Mouse (Mus musculus) limb, embryonic 14.5 days (tissue): ENCODE data around the gene Gm45208. TPM values are rescaled to one million over a fixed set of nuclear protein-coding genes. Genes with fewer than 3 reads are reported as not detected.

Experiments
- ATAC-seq: fragments of 200-750 bp; cut with Nextera tagmentation; 2 replicates; pipeline ENCODE4 v1.8.0; 2017; ENCODE audit warnings: low read depth, moderate number of reproducible peaks, moderate TSS enrichment; ENCODE audit not compliant: low FRiP score
- DNase-seq: peaks from one replicate; pipeline ENCODE4 v3.0.0-alpha.2; 2015; ENCODE audit warnings: low spot score
- H3K27ac ChIP-seq: fragments of 300-500 bp; sonication (generic); replicated peaks from 2 replicates; pipeline ENCODE4 v1.5.1; 2014; ENCODE audit warnings: low read depth, mild to moderate bottlenecking, low read length, moderate library complexity, mixed read lengths
- H3K27me3 ChIP-seq: fragments of 300-500 bp; sonication (generic); 2 replicates; pipeline ENCODE4 v1.6.1; 2014; ENCODE audit warnings: low read length, mixed read lengths; ENCODE audit not compliant: control insufficient read depth, insufficient read depth
- H3K36me3 ChIP-seq: fragments of 300-500 bp; sonication (generic); 2 replicates; pipeline ENCODE4 v1.6.1; 2014; ENCODE audit warnings: mild to moderate bottlenecking, low read length, moderate library complexity, mixed read lengths; ENCODE audit not compliant: control insufficient read depth, insufficient read depth
- H3K4me1 ChIP-seq: fragments of 300-500 bp; sonication (generic); 2 replicates; pipeline ENCODE4 v1.6.1; 2014; ENCODE audit warnings: antibody characterized with exemption, low read length, mixed read lengths; ENCODE audit not compliant: control insufficient read depth, insufficient read depth
- H3K4me2 ChIP-seq: fragments of 300-500 bp; sonication (generic); replicated peaks from 2 replicates; pipeline ENCODE4 v1.6.1; 2014; ENCODE audit warnings: low read depth, mild to moderate bottlenecking, low read length, moderate library complexity; ENCODE audit not compliant: severe bottlenecking
- H3K4me3 ChIP-seq: fragments of 300-500 bp; sonication (generic); replicated peaks from 2 replicates; pipeline ENCODE4 v1.5.1; 2014; ENCODE audit warnings: low read length
- H3K9ac ChIP-seq: fragments of 300-500 bp; sonication (generic); 2 replicates; pipeline ENCODE4 v1.6.1; 2014; ENCODE audit warnings: mild to moderate bottlenecking, low read depth, low read length, moderate library complexity; ENCODE audit not compliant: severe bottlenecking
- H3K9me3 ChIP-seq: fragments of 300-500 bp; sonication (generic); 2 replicates; pipeline ENCODE4 v1.6.1; 2016; ENCODE audit warnings: low read length; ENCODE audit not compliant: control insufficient read depth
- POLR2A ChIP-seq: fragments of 200-500 bp; IDR thresholded peaks from 2 replicates; pipeline ENCODE4 v1.8.0; 2012; ENCODE audit warnings: inconsistent platforms, mild to moderate bottlenecking, moderate library complexity, borderline replicate concordance; ENCODE audit not compliant: insufficient read depth, insufficient read length; ENCODE audit errors: extremely low read depth
- WGBS: fragments of 180-500 bp; shearing (Covaris S2); extraction: QIAGEN DNeasy Blood & Tissue Kit; methylation state at CpG from one replicate; pipeline ENCODE4 v1.1.7; 2014; 5-methylcytosine and 5-hydroxymethylcytosine counted together
- polyA plus RNA-seq, 2 experiments: library from polyadenylated mRNA; depleted of rRNA in 1 of 2; stranded (reverse) in 1 of 2; unstranded in 1 of 2; fragments of >200 nt; fragmentation: Nextera tagmentation in 1 of 2; extraction: Ambion mirVana in 1 of 2; gene quantifications; 2 replicates each; pipeline versions ENCODE4 v1.2.1 to v1.2.3; 2012 to 2014

The Gm45208 gene
- polyA plus RNA-seq, 2 experiments, result 0.48 to 0.50 TPM

DNA sequence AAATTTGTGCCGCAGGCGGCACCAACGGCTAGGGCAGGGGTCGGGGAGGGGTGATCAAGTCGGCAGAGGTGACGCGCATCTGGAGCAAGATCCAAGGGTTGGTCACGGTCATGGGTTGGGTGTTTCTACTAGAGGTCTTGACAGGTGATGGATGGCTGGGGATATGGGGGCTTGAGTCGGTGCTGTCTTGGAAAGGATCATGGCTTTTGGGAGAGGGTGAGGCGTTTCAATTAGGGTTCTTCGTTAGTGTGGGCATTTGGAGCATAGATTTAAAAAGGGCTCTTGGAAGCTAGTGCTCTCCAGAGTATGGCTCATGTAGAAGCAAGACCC lies 202 bp downstream of the Gm45208 start:
- H3K4me3 ChIP-seq, result peak overlapping the region; percentile 50
- no peaks in the 10 kb centered on the region for H3K27me3 ChIP-seq
- 0 out of 2 replicates have a peak, but pooled peaks cover 3% of the 10 kb centered on the region for H3K4me1 ChIP-seq
- DNase-seq (no peak), ATAC-seq (no peak)
- 17% methylated on average over 11 of the region's 11 CpGs for WGBS
- peak overlapping the region; percentile 87; the same call in 1 of the 2 replicates for H3K27ac ChIP-seq
- peak overlapping the region; percentile 66 for H3K4me2 ChIP-seq
- TF ChIP-seq POLR2A, result no peak
- no peaks in the 10 kb centered on the region for H3K9me3 ChIP-seq
- 0 out of 2 replicates have a peak, but pooled peaks cover 3% of the 10 kb centered on the region for H3K36me3 ChIP-seq
- H3K9ac ChIP-seq, result peak overlapping the region; percentile 64

DNA sequence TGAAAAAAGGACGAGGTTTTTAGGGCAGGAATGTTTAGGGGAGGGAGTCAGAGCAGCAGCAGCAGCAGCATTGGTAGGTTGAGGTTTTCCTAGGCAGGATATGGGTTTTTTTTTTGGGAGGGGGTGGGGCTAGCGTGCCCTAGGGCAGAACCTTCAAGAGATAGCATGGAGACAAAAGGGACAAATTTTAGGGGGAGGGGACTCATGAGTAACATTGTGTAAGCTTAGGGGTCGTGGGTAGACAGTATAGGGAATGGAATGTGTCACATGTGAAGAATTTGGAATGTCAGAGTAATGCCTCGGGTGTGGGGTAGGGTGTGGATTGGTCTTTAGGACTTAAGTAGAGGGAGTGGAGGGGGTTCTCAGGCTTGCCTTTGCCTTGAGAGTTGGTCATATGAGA lies 646 bp downstream of the Gm45208 start:
- Histone ChIP-seq H3K9ac (peak overlapping the region; percentile 64; the same call in 1 of the 2 replicates), H3K4me3 (peak overlapping the region; percentile 50), H3K27ac (no peak overlapping the region), H3K4me1 (0 out of 2 replicates have a peak, but pooled peaks cover 3% of the 10 kb centered on the region), H3K36me3 (0 out of 2 replicates have a peak, but pooled peaks cover 3% of the 10 kb centered on the region), H3K9me3 (no peaks in the 10 kb centered on the region), H3K4me2 (peak overlapping the region; percentile 66), H3K27me3 (no peaks in the 10 kb centered on the region)
- 24% methylated on average over 4 of the region's 4 CpGs for WGBS
- DNase-seq (no peak), ATAC-seq (no peak)
- no peak for TF ChIP-seq POLR2A

DNA sequence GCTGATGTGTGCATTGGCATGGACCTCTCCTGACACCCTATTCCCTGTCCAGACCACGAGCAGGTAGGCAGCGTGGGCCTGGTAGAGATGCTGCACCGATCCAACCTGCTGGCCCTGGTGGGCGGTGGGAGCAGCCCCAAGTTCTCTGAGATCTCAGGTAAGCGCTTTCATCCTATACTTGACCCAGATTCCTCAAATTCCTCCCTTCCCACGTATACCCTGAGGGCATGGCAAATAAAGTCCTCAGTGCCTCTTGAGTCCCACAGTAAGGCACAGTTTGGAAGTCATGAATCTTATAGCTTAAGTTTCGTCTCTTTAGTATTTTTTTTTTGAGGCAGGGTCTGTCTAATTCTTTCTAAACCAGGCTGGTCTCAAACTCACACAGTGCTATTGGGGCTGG lies 2.1 kb downstream of the Gm45208 start:
- Histone ChIP-seq H3K27me3 (no peaks in the 10 kb centered on the region), H3K4me1 (0 out of 2 replicates have a peak, but pooled peaks cover 3% of the 10 kb centered on the region), H3K4me2 (no peak overlapping the region), H3K36me3 (0 out of 2 replicates have a peak, but pooled peaks cover 3% of the 10 kb centered on the region), H3K27ac (no peak overlapping the region), H3K9ac (no peak overlapping the region), H3K9me3 (no peaks in the 10 kb centered on the region), H3K4me3 (no peak overlapping the region)
- DNase-seq (no peak), ATAC-seq (no peak)
- no peak for TF ChIP-seq POLR2A
- 73% methylated on average over 7 of the region's 7 CpGs for WGBS

DNA sequence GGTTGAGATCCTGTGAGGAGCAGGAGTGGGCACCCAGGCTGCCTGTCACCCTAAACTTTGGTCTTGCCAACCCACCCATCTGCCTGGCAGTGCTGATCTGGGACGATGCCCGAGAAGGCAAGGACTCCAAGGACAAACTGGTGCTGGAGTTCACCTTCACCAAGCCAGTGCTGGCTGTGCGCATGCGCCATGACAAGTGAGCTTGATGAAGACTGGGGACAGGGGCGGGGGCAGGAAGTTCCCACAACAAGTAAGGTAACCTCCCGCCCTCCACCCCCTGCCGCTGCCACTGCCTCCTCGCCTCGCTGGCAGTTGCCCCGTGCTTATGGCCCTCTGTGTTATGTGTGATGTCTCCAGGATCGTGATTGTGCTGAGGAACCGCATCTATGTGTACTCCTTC lies 3.8 kb downstream of the Gm45208 start:
- Histone ChIP-seq H3K27ac (no peak overlapping the region), H3K36me3 (0 out of 2 replicates have a peak, but pooled peaks cover 3% of the 10 kb centered on the region), H3K4me2 (no peak overlapping the region), H3K9me3 (no peaks in the 10 kb centered on the region), H3K27me3 (no peaks in the 10 kb centered on the region), H3K4me1 (0 out of 2 replicates have a peak, but pooled peaks cover 3% of the 10 kb centered on the region), H3K4me3 (no peak overlapping the region), H3K9ac (no peak overlapping the region)
- DNase-seq, result no peak
- 84% methylated on average over 12 of the region's 12 CpGs for WGBS
- ATAC-seq, result no peak
- TF ChIP-seq POLR2A, result no peak

DNA sequence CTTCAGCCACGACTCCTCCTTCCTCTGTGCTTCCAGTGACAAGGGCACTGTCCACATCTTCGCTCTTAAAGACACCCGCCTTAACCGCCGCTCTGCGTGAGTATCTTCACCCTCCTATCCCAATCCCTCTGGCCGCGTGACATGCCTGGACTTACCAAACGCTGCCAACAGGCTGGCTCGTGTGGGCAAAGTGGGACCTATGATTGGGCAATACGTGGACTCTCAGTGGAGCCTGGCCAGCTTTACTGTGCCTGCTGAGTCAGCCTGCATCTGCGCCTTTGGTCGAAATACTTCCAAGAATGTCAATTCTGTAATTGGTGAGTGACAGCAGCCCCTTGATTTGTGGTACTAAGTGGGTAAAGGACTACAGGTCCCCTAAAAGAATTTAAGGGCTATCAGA lies 5.1 kb downstream of the Gm45208 start:
- TF ChIP-seq POLR2A, result no peak
- WGBS, result 89% methylated on average over 13 of the region's 13 CpGs
- DNase-seq (no peak), ATAC-seq (no peak)
- Histone ChIP-seq H3K4me1 (0 out of 2 replicates have a peak, but pooled peaks cover 3% of the 10 kb centered on the region), H3K27me3 (no peaks in the 10 kb centered on the region), H3K9ac (no peak overlapping the region), H3K36me3 (0 out of 2 replicates have a peak, but pooled peaks cover 3% of the 10 kb centered on the region), H3K4me3 (no peak overlapping the region), H3K9me3 (no peaks in the 10 kb centered on the region), H3K4me2 (no peak overlapping the region), H3K27ac (no peak overlapping the region)
